Mouse (Mus musculus): Measurements from ENCODE around the gene 1810049J17Rik. TPM values are rescaled to one million over a fixed set of nuclear protein-coding genes. Genes with fewer than 3 reads are reported as not detected.
A peak's percentile ranks its signal among the peaks of the same experiment; 100 is the strongest.
"Not testable (repeated sequence)": the region's sequence is repeated elsewhere in the genome, so short reads cannot be mapped to it uniquely, and the experiment has no call there.

Gene 1810049J17Rik
- 1.8 and 2.4 TPM in 2 replicates for polyA plus RNA-seq (2012; rRNA removed)

DNA sequence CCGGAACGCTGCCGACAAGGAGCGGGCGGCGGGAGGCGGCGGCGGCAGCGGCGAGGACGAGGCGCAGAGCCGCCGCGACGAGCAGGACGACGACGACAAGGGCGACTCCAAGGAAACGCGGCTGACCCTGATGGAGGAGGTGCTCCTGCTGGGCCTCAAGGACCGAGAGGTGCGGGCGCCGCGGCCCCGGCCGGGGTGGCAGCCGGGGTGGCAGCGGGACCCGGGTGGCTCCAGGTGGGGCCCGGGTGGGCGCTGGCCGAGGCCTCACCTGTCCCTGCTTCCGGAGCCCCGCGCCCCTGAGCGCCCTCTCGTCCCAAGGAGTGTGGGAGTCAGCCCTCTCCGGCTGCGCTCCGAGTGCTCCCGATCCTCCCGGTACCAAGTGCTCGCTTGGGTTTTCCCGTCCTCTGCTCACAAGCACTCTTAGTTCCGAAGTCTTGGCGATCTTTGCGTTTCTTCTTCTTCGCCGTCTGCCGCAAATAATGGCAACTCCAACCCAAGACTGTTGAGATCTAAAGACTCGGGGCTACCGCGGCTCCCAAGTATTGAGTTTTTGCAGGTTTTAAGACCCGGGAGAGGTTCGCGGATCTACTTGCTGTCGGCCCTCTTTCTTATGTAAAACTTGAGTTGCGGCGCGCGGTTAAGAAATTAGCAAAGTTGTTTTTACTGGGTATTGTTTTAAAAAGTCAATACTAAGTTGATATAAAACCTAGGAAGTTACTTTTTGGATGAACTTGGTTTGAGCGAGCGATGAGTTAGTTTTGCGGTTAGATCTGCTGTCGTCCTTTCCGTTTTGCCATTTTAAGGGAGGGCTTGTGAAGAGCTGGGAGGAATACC is at the start of gene 1810049J17Rik:
Gene 1810049J17Rik, minus strand, starts transcription at position 112 of the 834 bp plus-strand sequence.
- TF ChIP-seq POLR2A (IDR thresholded peaks at IDR 0.05; ENCODE audit: control insufficient read depth, low read depth, low read length) (no peak), CTCF (IDR thresholded peaks at IDR 0.05; ENCODE audit: control insufficient read depth, insufficient read depth, insufficient replicate concordance, low read depth, low read length) (no peak)
- Histone ChIP-seq H3K36me3 (ENCODE audit: control insufficient read depth, insufficient read depth, low read length) (no peaks in the 10 kb centered on the region), H3K4me1 (ENCODE audit: control insufficient read depth, insufficient read depth, low read length) (peaks cover 9% of the 10 kb centered on the region), H3K27ac (ENCODE audit: control insufficient read depth, insufficient read depth, low read depth, low read length) (peak within 1 kb of the TSS; percentile 85), H3K27me3 (ENCODE audit: control insufficient read depth, insufficient read depth, low read length) (no peaks in the 10 kb centered on the region), H3K4me3 (ENCODE audit: control insufficient read depth, low read depth, low read length) (peak within 1 kb of the TSS; percentile 85)

- Histone ChIP-seq H3K4me3 (ENCODE audit: control insufficient read depth, low read depth, low read length) (no peak overlapping the region), H3K27me3 (ENCODE audit: control insufficient read depth, insufficient read depth, low read length) (no peaks in the 10 kb centered on the region), H3K27ac (ENCODE audit: control insufficient read depth, insufficient read depth, low read depth, low read length) (no peak overlapping the region), H3K4me1 (ENCODE audit: control insufficient read depth, insufficient read depth, low read length) (peaks cover 2% of the 10 kb centered on the region; the same call in 1 of the 2 replicates), H3K36me3 (ENCODE audit: control insufficient read depth, insufficient read depth, low read length) (no peaks in the 10 kb centered on the region)
- peak; percentile 62; the same call in 1 of the 2 replicates for TF ChIP-seq CTCF (IDR thresholded peaks at IDR 0.05; ENCODE audit: control insufficient read depth, insufficient read depth, insufficient replicate concordance, low read depth, low read length)
- TF ChIP-seq POLR2A (IDR thresholded peaks at IDR 0.05; ENCODE audit: control insufficient read depth, low read depth, low read length) = no peak
Measured at GRCm38 (mm10) chr15:12371183-12371582, 49.5 kb upstream of the 1810049J17Rik start.

- Histone ChIP-seq H3K4me1 (ENCODE audit: control insufficient read depth, insufficient read depth, low read length) (no peaks in the 10 kb centered on the region; the same call in 1 of the 2 replicates), H3K27ac (ENCODE audit: control insufficient read depth, insufficient read depth, low read depth, low read length) (no peak overlapping the region)
Measured at GRCm38 (mm10) chr15:12370096-12370495, 48.4 kb upstream of the 1810049J17Rik start.

GRCm38 (mm10) chr15:12368850-12369249 is 47.2 kb upstream of the 1810049J17Rik start:
- Histone ChIP-seq H3K4me3 (ENCODE audit: control insufficient read depth, low read depth, low read length) (no peak overlapping the region), H3K4me1 (ENCODE audit: control insufficient read depth, insufficient read depth, low read length) (no peaks in the 10 kb centered on the region), H3K36me3 (ENCODE audit: control insufficient read depth, insufficient read depth, low read length) (no peaks in the 10 kb centered on the region), H3K27ac (ENCODE audit: control insufficient read depth, insufficient read depth, low read depth, low read length) (no peak overlapping the region), H3K27me3 (ENCODE audit: control insufficient read depth, insufficient read depth, low read length) (no peaks in the 10 kb centered on the region)
- TF ChIP-seq POLR2A (IDR thresholded peaks at IDR 0.05; ENCODE audit: control insufficient read depth, low read depth, low read length) (no peak), CTCF (IDR thresholded peaks at IDR 0.05; ENCODE audit: control insufficient read depth, insufficient read depth, insufficient replicate concordance, low read depth, low read length) (no peak)

More at GRCm38 (mm10) chr15:12370096-12370495, 48.4 kb upstream of the 1810049J17Rik start:
- Histone ChIP-seq H3K4me3 (ENCODE audit: control insufficient read depth, low read depth, low read length) (no peak overlapping the region), H3K27me3 (ENCODE audit: control insufficient read depth, insufficient read depth, low read length) (no peaks in the 10 kb centered on the region), H3K36me3 (ENCODE audit: control insufficient read depth, insufficient read depth, low read length) (no peaks in the 10 kb centered on the region)
- no peak for TF ChIP-seq CTCF (IDR thresholded peaks at IDR 0.05; ENCODE audit: control insufficient read depth, insufficient read depth, insufficient replicate concordance, low read depth, low read length)
- no peak for TF ChIP-seq POLR2A (IDR thresholded peaks at IDR 0.05; ENCODE audit: control insufficient read depth, low read depth, low read length)

DNA sequence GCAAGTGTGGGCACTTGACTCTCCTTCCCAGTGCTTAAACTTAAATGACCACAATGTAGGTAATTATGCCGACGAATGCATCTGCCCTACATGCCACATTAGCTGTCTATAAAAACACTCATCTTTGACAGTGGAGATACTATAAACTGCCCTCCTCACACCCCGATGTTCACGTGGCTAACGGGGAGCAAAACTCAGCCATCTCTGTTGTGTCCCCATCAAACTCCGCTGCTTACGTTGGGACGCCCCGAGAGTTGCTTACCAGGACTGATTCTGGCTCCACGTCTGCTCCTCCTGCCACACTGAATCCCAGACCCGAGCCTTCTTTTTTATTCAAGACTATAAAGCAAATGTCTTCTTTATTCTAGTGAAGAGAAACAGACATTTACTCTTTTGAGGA is 46.7 kb upstream of the 1810049J17Rik start:
- Histone ChIP-seq H3K4me1 (ENCODE audit: control insufficient read depth, insufficient read depth, low read length) (no peaks in the 10 kb centered on the region), H3K27me3 (ENCODE audit: control insufficient read depth, insufficient read depth, low read length) (no peaks in the 10 kb centered on the region), H3K27ac (ENCODE audit: control insufficient read depth, insufficient read depth, low read depth, low read length) (no peak overlapping the region), H3K4me3 (ENCODE audit: control insufficient read depth, low read depth, low read length) (no peak overlapping the region), H3K36me3 (ENCODE audit: control insufficient read depth, insufficient read depth, low read length) (no peaks in the 10 kb centered on the region)
- TF ChIP-seq POLR2A (IDR thresholded peaks at IDR 0.05; ENCODE audit: control insufficient read depth, low read depth, low read length) (no peak), CTCF (IDR thresholded peaks at IDR 0.05; ENCODE audit: control insufficient read depth, insufficient read depth, insufficient replicate concordance, low read depth, low read length) (no peak)

DNA sequence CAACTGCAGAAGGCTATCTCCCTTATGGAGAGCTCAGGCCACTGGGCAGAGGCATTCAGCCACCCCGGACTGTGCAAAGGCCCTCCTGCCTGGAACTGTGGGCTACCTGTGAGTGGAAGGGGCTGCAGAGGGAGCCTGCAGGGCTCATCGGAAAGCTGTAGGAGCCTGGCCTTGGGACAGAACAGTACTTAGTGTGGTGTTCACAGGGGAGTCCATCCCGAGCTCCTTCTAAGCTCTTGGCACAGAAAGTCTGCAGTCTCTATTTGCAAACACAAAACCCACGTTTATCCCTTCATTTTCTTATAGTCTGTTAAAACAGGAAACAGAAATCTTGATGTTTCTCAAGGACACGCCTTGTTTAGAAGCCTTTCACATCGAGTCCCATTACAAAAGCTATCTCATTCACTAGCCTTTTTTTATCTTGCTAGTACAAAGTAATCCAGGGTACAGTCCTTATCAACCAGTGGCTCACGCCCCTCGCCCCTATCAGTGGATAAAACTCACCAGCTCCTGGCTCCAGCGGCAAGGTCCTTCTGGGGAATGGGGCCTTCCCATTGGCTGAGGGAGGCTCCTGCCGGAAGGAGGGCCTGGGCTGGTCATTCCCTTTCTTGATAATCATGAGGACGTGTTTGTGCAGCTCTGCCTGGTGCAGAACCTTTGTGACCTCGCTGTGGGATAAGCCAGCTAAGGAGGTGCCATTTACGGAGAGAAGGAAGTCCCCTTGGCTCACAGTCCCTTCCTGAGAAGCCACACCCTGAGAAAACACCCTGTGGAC is 45.8 kb upstream of the 1810049J17Rik start:
- H3K27ac ChIP-seq (ENCODE audit: control insufficient read depth, insufficient read depth, low read depth, low read length) = peak overlapping the region; percentile 59
- no peaks in the 10 kb centered on the region for H3K4me1 ChIP-seq (ENCODE audit: control insufficient read depth, insufficient read depth, low read length)
- H3K4me3 ChIP-seq (ENCODE audit: control insufficient read depth, low read depth, low read length) = no peak overlapping the region
- H3K27me3 ChIP-seq (ENCODE audit: control insufficient read depth, insufficient read depth, low read length) = no peaks in the 10 kb centered on the region
- TF ChIP-seq CTCF (IDR thresholded peaks at IDR 0.05; ENCODE audit: control insufficient read depth, insufficient read depth, insufficient replicate concordance, low read depth, low read length) = no peak
- TF ChIP-seq POLR2A (IDR thresholded peaks at IDR 0.05; ENCODE audit: control insufficient read depth, low read depth, low read length) = no peak
- H3K36me3 ChIP-seq (ENCODE audit: control insufficient read depth, insufficient read depth, low read length) = no peaks in the 10 kb centered on the region

- H3K27ac ChIP-seq (ENCODE audit: control insufficient read depth, insufficient read depth, low read depth, low read length); H3K4me3 ChIP-seq (ENCODE audit: control insufficient read depth, low read depth, low read length); H3K4me1 ChIP-seq (ENCODE audit: control insufficient read depth, insufficient read depth, low read length); H3K27me3 ChIP-seq (ENCODE audit: control insufficient read depth, insufficient read depth, low read length); H3K36me3 ChIP-seq (ENCODE audit: control insufficient read depth, insufficient read depth, low read length): not testable (repeated sequence)
Measured at GRCm38 (mm10) chr15:12366580-12367305, 45.0 kb upstream of the 1810049J17Rik start.

All from testis, adult 2 months (tissue).